Mouse (Mus musculus) ES-E14 (cell line): ENCODE results near the gene Gm49337.

Experiments used
- CHD2 ChIP-seq: IDR thresholded peaks from 2 replicates; pipeline ENCODE4 v1.6.1; 2014; ENCODE audit warnings: mild to moderate bottlenecking, low read depth, low read length, inconsistent platforms
- HCFC1 ChIP-seq: IDR thresholded peaks from 2 replicates; pipeline ENCODE4 v1.6.1; 2012; ENCODE audit warnings: low read length, inconsistent platforms, borderline replicate concordance; ENCODE audit not compliant: insufficient read depth
- MAFK ChIP-seq: IDR thresholded peaks from 2 replicates; pipeline ENCODE4 v1.6.1; 2014; ENCODE audit warnings: mild to moderate bottlenecking, low read depth, low read length, inconsistent platforms; ENCODE audit not compliant: insufficient read depth
- ZC3H11A ChIP-seq: IDR thresholded peaks from 2 replicates; pipeline ENCODE4 v1.6.1; 2012; ENCODE audit warnings: low read depth, mild to moderate bottlenecking, inconsistent platforms, low read length, borderline replicate concordance

- no peak for TF ChIP-seq ZC3H11A
- no peak for TF ChIP-seq HCFC1
- no peak for TF ChIP-seq CHD2
- no peak for TF ChIP-seq MAFK
These were observed 45.9 kb downstream of the Gm49337 start for GRCm38 (mm10) chr4:116219056-116219455.
